Mouse (Mus musculus): ENCODE measurements around the gene Clk1. TPM values are rescaled to one million over a fixed set of nuclear protein-coding genes. Genes with fewer than 3 reads are reported as not detected.

The Clk1 gene
- 185 and 188 TPM in 2 replicates for polyA plus RNA-seq (2015; fragmentation: Nextera tagmentation; extraction: Ambion mirVana)

GRCm38 (mm10) chr1:58423371-58424248, at the start of gene Clk1:
Gene Clk1, minus strand, starts transcription at chr1:58424066.
- H3K4me1 ChIP-seq: peaks cover 14% of the 10 kb centered on the region
- peak within 1 kb of the TSS; percentile 98 for H3K27ac ChIP-seq
- WGBS: under 1% methylated on average over 79 of the region's 79 CpGs
- no peaks in the 10 kb centered on the region for H3K9me3 ChIP-seq
- peak within 1 kb of the TSS; percentile 75 for H3K4me2 ChIP-seq
- peak within 1 kb of the TSS; percentile 100 for H3K9ac ChIP-seq
- H3K4me3 ChIP-seq (replicated peaks): peak within 1 kb of the TSS; percentile 95
- no peaks in the 10 kb centered on the region for H3K27me3 ChIP-seq (replicated peaks)
- H3K36me3 ChIP-seq: peaks cover 21% of the 10 kb centered on the region
- ATAC-seq (ENCODE audit: insufficient read depth, low FRiP score, low read depth): peak; percentile 93

GRCm38 (mm10) chr1:58465561-58465960, 41.7 kb upstream of the Clk1 start:
- H3K4me3 ChIP-seq (replicated peaks): no peak overlapping the region

GRCm38 (mm10) chr1:58465042-58465441, 41.2 kb upstream of the Clk1 start:
- Histone ChIP-seq H3K4me1 (no peaks in the 10 kb centered on the region), H3K4me3 (replicated peaks) (no peak overlapping the region), H3K9me3 (no peaks in the 10 kb centered on the region), H3K36me3 (peaks cover 29% of the 10 kb centered on the region), H3K4me2 (no peak overlapping the region), H3K27me3 (replicated peaks) (no peaks in the 10 kb centered on the region), H3K27ac (no peak overlapping the region), H3K9ac (no peak overlapping the region)
- no peak for ATAC-seq (ENCODE audit: insufficient read depth, low FRiP score, low read depth)
- WGBS: 93% methylated on average over 4 of the region's 4 CpGs

More at GRCm38 (mm10) chr1:58465561-58465960, 41.7 kb upstream of the Clk1 start:
- WGBS: 92% methylated on average over 4 of the region's 4 CpGs
- no peaks in the 10 kb centered on the region for H3K4me1 ChIP-seq
- peaks cover 26% of the 10 kb centered on the region for H3K36me3 ChIP-seq
- H3K27ac ChIP-seq: no peak overlapping the region
- no peaks in the 10 kb centered on the region for H3K9me3 ChIP-seq
- no peak overlapping the region for H3K9ac ChIP-seq
- ATAC-seq (ENCODE audit: insufficient read depth, low FRiP score, low read depth): no peak
- H3K27me3 ChIP-seq (replicated peaks): no peaks in the 10 kb centered on the region
- H3K4me2 ChIP-seq: no peak overlapping the region

- Histone ChIP-seq H3K36me3 (peaks cover 25% of the 10 kb centered on the region), H3K9me3 (no peaks in the 10 kb centered on the region), H3K27me3 (replicated peaks) (no peaks in the 10 kb centered on the region), H3K27ac (no peak overlapping the region), H3K9ac (no peak overlapping the region), H3K4me3 (replicated peaks) (no peak overlapping the region), H3K4me1 (no peaks in the 10 kb centered on the region), H3K4me2 (no peak overlapping the region)
- no peak for ATAC-seq (ENCODE audit: insufficient read depth, low FRiP score, low read depth)
- WGBS: 71% methylated on average over 2 of the region's 2 CpGs
Measured at GRCm38 (mm10) chr1:58463935-58464334, 40.1 kb upstream of the Clk1 start.

GRCm38 (mm10) chr1:58460566-58460965, 36.7 kb upstream of the Clk1 start:
- ATAC-seq (ENCODE audit: insufficient read depth, low FRiP score, low read depth): no peak
- peaks cover 44% of the 10 kb centered on the region for H3K36me3 ChIP-seq

GRCm38 (mm10) chr1:58458867-58459266, 35.0 kb upstream of the Clk1 start:
- Histone ChIP-seq H3K4me3 (replicated peaks) (no peak overlapping the region), H3K4me2 (no peak overlapping the region), H3K9me3 (no peaks in the 10 kb centered on the region), H3K27me3 (replicated peaks) (no peaks in the 10 kb centered on the region), H3K27ac (no peak overlapping the region), H3K9ac (no peak overlapping the region), H3K4me1 (no peaks in the 10 kb centered on the region), H3K36me3 (peaks cover 44% of the 10 kb centered on the region)
- WGBS: 56% methylated on average over 2 of the region's 2 CpGs
- ATAC-seq (ENCODE audit: insufficient read depth, low FRiP score, low read depth): no peak

More at GRCm38 (mm10) chr1:58460566-58460965, 36.7 kb upstream of the Clk1 start:
- no peak overlapping the region for H3K4me3 ChIP-seq (replicated peaks)
- H3K27ac ChIP-seq: no peak overlapping the region
- H3K9ac ChIP-seq: no peak overlapping the region
- no peaks in the 10 kb centered on the region for H3K27me3 ChIP-seq (replicated peaks)
- H3K4me2 ChIP-seq: no peak overlapping the region
- 89% methylated on average over 3 of the region's 3 CpGs for WGBS
- no peaks in the 10 kb centered on the region for H3K4me1 ChIP-seq
- H3K9me3 ChIP-seq: no peaks in the 10 kb centered on the region

- Histone ChIP-seq H3K9me3 (no peaks in the 10 kb centered on the region), H3K4me3 (replicated peaks) (no peak overlapping the region), H3K9ac (no peak overlapping the region), H3K4me2 (no peak overlapping the region), H3K27ac (no peak overlapping the region), H3K4me1 (no peaks in the 10 kb centered on the region), H3K36me3 (peaks cover 48% of the 10 kb centered on the region), H3K27me3 (replicated peaks) (no peaks in the 10 kb centered on the region)
- WGBS: 81% methylated on average over 5 of the region's 5 CpGs
- no peak for ATAC-seq (ENCODE audit: insufficient read depth, low FRiP score, low read depth)
Measured at GRCm38 (mm10) chr1:58458175-58458574, 34.3 kb upstream of the Clk1 start.

GRCm38 (mm10) chr1:58454316-58454715, 30.4 kb upstream of the Clk1 start:
- H3K4me3 ChIP-seq (replicated peaks): no peak overlapping the region
- no peak overlapping the region for H3K4me2 ChIP-seq
- H3K4me1 ChIP-seq: no peaks in the 10 kb centered on the region
- no peak overlapping the region for H3K27ac ChIP-seq
- no peak overlapping the region for H3K9ac ChIP-seq
- peaks cover 54% of the 10 kb centered on the region for H3K36me3 ChIP-seq
- no peaks in the 10 kb centered on the region for H3K27me3 ChIP-seq (replicated peaks)
- 84% methylated on average over 6 of the region's 6 CpGs for WGBS
- no peaks in the 10 kb centered on the region for H3K9me3 ChIP-seq
- no peak for ATAC-seq (ENCODE audit: insufficient read depth, low FRiP score, low read depth)

GRCm38 (mm10) chr1:58448396-58448795, 24.5 kb upstream of the Clk1 start:
- Histone ChIP-seq H3K9me3 (no peaks in the 10 kb centered on the region), H3K36me3 (peaks cover 25% of the 10 kb centered on the region), H3K9ac (no peak overlapping the region), H3K27ac (no peak overlapping the region), H3K4me2 (no peak overlapping the region), H3K4me1 (peaks cover 13% of the 10 kb centered on the region; the same call in 1 of the 2 replicates), H3K4me3 (replicated peaks) (no peak overlapping the region), H3K27me3 (replicated peaks) (no peaks in the 10 kb centered on the region)
- no peak for ATAC-seq (ENCODE audit: insufficient read depth, low FRiP score, low read depth)
- WGBS: 79% methylated on average over 7 of the region's 7 CpGs

GRCm38 (mm10) chr1:58447766-58448165, 23.9 kb upstream of the Clk1 start:
- H3K9me3 ChIP-seq: no peaks in the 10 kb centered on the region
- peaks cover 19% of the 10 kb centered on the region for H3K36me3 ChIP-seq
- H3K27me3 ChIP-seq (replicated peaks): no peaks in the 10 kb centered on the region
- 94% methylated on average over 7 of the region's 7 CpGs for WGBS
- no peak overlapping the region for H3K9ac ChIP-seq
- no peak overlapping the region for H3K27ac ChIP-seq
- no peak overlapping the region for H3K4me3 ChIP-seq (replicated peaks)
- peaks cover 13% of the 10 kb centered on the region; the same call in 1 of the 2 replicates for H3K4me1 ChIP-seq
- no peak overlapping the region for H3K4me2 ChIP-seq
- no peak for ATAC-seq (ENCODE audit: insufficient read depth, low FRiP score, low read depth)

GRCm38 (mm10) chr1:58445861-58446260, 22.0 kb upstream of the Clk1 start:
- H3K36me3 ChIP-seq: peaks cover 16% of the 10 kb centered on the region
- H3K4me3 ChIP-seq (replicated peaks): peak overlapping the region; percentile 73
- H3K27ac ChIP-seq: peak overlapping the region; percentile 94
- peak overlapping the region; percentile 68 for H3K4me2 ChIP-seq
- no peaks in the 10 kb centered on the region for H3K9me3 ChIP-seq
- peaks cover 13% of the 10 kb centered on the region; the same call in 1 of the 2 replicates for H3K4me1 ChIP-seq
- H3K9ac ChIP-seq: peak overlapping the region; percentile 71
- H3K27me3 ChIP-seq (replicated peaks): no peaks in the 10 kb centered on the region
- WGBS: 6% methylated on average over 11 of the region's 11 CpGs
- no peak for ATAC-seq (ENCODE audit: insufficient read depth, low FRiP score, low read depth)

- ATAC-seq (ENCODE audit: insufficient read depth, low FRiP score, low read depth): peak; percentile 95
- H3K27ac ChIP-seq: peak within 1 kb of the TSS; percentile 94
- peak within 1 kb of the TSS; percentile 75 for H3K9ac ChIP-seq
- H3K36me3 ChIP-seq: peaks cover 16% of the 10 kb centered on the region
- no peaks in the 10 kb centered on the region for H3K27me3 ChIP-seq (replicated peaks)
- WGBS: under 1% methylated on average over 33 of the region's 33 CpGs
- no peaks in the 10 kb centered on the region for H3K9me3 ChIP-seq
- H3K4me1 ChIP-seq: peaks cover 13% of the 10 kb centered on the region; the same call in 1 of the 2 replicates
- H3K4me2 ChIP-seq: peak within 1 kb of the TSS; percentile 68
- peak within 1 kb of the TSS; percentile 73 for H3K4me3 ChIP-seq (replicated peaks)
Measured at GRCm38 (mm10) chr1:58445143-58445722, 21.4 kb upstream of the Clk1 start, which contains the start of the genes Nif3l1 and Ppil3. Gene Nif3l1, plus strand, starts transcription at chr1:58445151. Gene Ppil3, minus strand, starts transcription at chr1:58445486.

Data from stomach, embryonic 15.5 days (tissue).